Mouse (Mus musculus) heart, postnatal 0 days (tissue): ENCODE measurements around the gene Fmnl1. TPM values are rescaled to one million over a fixed set of nuclear protein-coding genes. Genes with fewer than 3 reads are reported as not detected.

Experiments used
- ATAC-seq: fragments of 200-750 bp; cut with Nextera tagmentation; 2 replicates; pipeline ENCODE4 v1.8.0; 2017; ENCODE audit warnings: low read depth, moderate number of reproducible peaks, moderate library complexity; ENCODE audit not compliant: insufficient read depth
- DNase-seq: peaks from one replicate; pipeline ENCODE4 v3.0.0-alpha.2; 2016; ENCODE audit warnings: low spot score
- H3K27ac ChIP-seq: fragments of 300-500 bp; sonication (generic); 2 replicates; pipeline ENCODE4 v1.5.1; 2014; ENCODE audit warnings: low read depth, mild to moderate bottlenecking
- H3K27me3 ChIP-seq: fragments of 300-500 bp; sonication (generic); 2 replicates; pipeline ENCODE4 v1.6.1; 2014; ENCODE audit warnings: low read length, mixed read lengths; ENCODE audit not compliant: control insufficient read depth, insufficient read depth
- H3K36me3 ChIP-seq: fragments of 300-500 bp; sonication (generic); replicated peaks from 2 replicates; pipeline ENCODE4 v1.6.1; 2014; ENCODE audit warnings: low read length, mixed read lengths; ENCODE audit not compliant: control insufficient read depth, insufficient read depth
- H3K4me1 ChIP-seq: fragments of 300-500 bp; sonication (generic); 2 replicates; pipeline ENCODE4 v1.6.1; 2014; ENCODE audit warnings: antibody characterized with exemption; ENCODE audit not compliant: control insufficient read depth, insufficient read depth
- H3K4me2 ChIP-seq: fragments of 300-500 bp; sonication (generic); 2 replicates; pipeline ENCODE4 v1.6.1; 2014; ENCODE audit warnings: low read depth, mild to moderate bottlenecking, low read length, moderate library complexity
- H3K4me3 ChIP-seq: fragments of 300-500 bp; sonication (generic); 2 replicates; pipeline ENCODE4 v1.5.1; 2014; ENCODE audit warnings: low read depth, low read length
- H3K9ac ChIP-seq: fragments of 300-500 bp; sonication (generic); replicated peaks from 2 replicates; pipeline ENCODE4 v1.6.1; 2014; ENCODE audit warnings: low read depth, low read length, mixed read lengths
- H3K9me3 ChIP-seq: fragments of 300-500 bp; sonication (generic); replicated peaks from 2 replicates; pipeline ENCODE4 v1.6.1; 2016; ENCODE audit warnings: low read length; ENCODE audit not compliant: control insufficient read depth
- CTCF ChIP-seq: IDR thresholded peaks from 2 replicates; pipeline ENCODE4 v1.5.1; 2016; ENCODE audit warnings: antibody characterized with exemption, control low read depth, low read depth
- EP300 ChIP-seq: IDR thresholded peaks from 2 replicates; pipeline ENCODE4 v1.6.1; 2016; ENCODE audit warnings: antibody characterized with exemption, low read depth
- WGBS: fragments of 180-500 bp; shearing (Covaris S2); extraction: QIAGEN DNeasy Blood & Tissue Kit; methylation state at CpG from one replicate; pipeline ENCODE4 v1.1.7; 2014; 5-methylcytosine and 5-hydroxymethylcytosine counted together
- polyA plus RNA-seq: library from polyadenylated mRNA; unstranded; fragments of >200 nt; fragmentation: Nextera tagmentation; extraction: Ambion mirVana; gene quantifications from 2 replicates; pipeline ENCODE4 v1.2.1, GENCODE M21; 2015
- total RNA-seq: library from RNA; depleted of rRNA; stranded (reverse); fragments of >200 nt; gene quantifications from 2 replicates; pipeline ENCODE4 v1.2.3, GENCODE M21; 2014; ENCODE audit warnings: low replicate concordance

The Fmnl1 gene
- total and polyA plus RNA-seq, 2 experiments from 2014 or later, result 1.1 to 2.2 TPM

DNA sequence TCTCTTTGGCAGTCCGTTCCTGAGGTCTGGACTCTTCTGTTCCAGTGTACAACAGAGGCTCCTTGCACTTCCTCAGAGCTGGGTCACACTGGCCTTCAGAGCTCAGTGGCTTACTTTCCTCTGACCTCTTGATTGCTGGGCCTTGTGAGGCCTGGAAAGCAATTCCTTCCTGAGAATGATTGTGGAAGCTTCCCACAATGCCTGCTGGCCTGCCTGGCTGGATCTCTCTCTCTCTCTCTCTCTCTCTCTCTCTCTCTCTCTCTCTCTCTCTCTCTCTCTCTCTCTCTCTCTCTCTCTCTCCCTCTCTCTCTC is 29.0 kb upstream of the Fmnl1 start:
- DNase-seq, result peak; percentile 48
- peaks cover 27% of the 10 kb centered on the region for H3K4me1 ChIP-seq
- 33% methylated on average over 1 of the region's 1 CpGs for WGBS

DNA sequence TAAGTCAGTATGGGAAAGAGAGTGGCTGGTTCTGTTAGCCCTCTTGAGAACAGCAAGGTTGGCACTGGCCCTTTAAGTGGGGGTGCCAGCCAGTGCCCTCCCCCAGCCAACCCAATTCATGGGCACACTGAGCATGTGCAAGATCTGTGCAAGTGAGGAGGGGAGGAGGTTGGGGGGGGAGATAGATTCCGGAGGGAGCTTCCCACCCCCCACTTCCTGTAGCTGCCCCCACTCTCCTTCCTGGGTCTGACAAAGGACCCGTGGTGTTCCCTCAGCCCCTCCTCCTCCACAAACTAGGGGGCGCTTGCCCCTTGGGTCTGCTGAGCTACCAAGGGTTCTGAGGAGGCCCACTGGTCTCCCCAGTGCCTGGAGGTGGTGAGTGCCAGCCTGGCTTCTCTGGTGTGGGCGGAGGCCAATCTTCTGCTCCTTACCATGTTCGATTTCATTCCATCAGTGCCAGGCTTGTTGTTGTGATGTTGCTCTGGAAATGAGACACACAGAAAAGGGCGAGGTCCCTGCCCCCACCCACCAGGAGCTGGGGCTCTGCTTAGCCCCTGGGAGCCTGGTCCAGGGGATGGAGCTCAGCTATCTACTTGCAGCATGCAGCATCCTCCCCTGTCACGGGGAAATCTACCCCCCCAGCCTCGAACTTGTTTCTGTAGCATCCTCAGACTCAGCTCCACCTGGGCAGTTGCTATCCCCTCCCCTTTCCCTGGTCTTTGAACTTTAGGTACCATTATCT is 28.3 kb upstream of the Fmnl1 start:
- DNase-seq (peak; percentile 56), ATAC-seq (peak; percentile 79)
- TF ChIP-seq EP300, result no peak
- TF ChIP-seq CTCF, result no peak
- Histone ChIP-seq H3K27me3 (no peaks in the 10 kb centered on the region), H3K4me1 (peaks cover 27% of the 10 kb centered on the region), H3K9ac (peak overlapping the region; percentile 34; the same call in 1 of the 2 replicates), H3K4me2 (peak overlapping the region; percentile 42), H3K9me3 (no peaks in the 10 kb centered on the region), H3K27ac (peak overlapping the region; percentile 90), H3K4me3 (peak overlapping the region; percentile 14), H3K36me3 (0 out of 2 replicates have a peak, but pooled peaks cover 12% of the 10 kb centered on the region)
- 24% methylated on average over 8 of the region's 8 CpGs for WGBS

More for the DNA sequence above, 29.0 kb upstream of the Fmnl1 start:
- no peak overlapping the region for H3K4me3 ChIP-seq
- 0 out of 2 replicates have a peak, but pooled peaks cover 12% of the 10 kb centered on the region for H3K36me3 ChIP-seq
- peak overlapping the region; percentile 34; the same call in 1 of the 2 replicates for H3K9ac ChIP-seq
- peak overlapping the region; percentile 42 for H3K4me2 ChIP-seq
- no peaks in the 10 kb centered on the region for H3K9me3 ChIP-seq
- peak; percentile 34 for ATAC-seq
- peak overlapping the region; percentile 90 for H3K27ac ChIP-seq
- TF ChIP-seq EP300 (no peak), CTCF (no peak)
- H3K27me3 ChIP-seq, result no peaks in the 10 kb centered on the region

DNA sequence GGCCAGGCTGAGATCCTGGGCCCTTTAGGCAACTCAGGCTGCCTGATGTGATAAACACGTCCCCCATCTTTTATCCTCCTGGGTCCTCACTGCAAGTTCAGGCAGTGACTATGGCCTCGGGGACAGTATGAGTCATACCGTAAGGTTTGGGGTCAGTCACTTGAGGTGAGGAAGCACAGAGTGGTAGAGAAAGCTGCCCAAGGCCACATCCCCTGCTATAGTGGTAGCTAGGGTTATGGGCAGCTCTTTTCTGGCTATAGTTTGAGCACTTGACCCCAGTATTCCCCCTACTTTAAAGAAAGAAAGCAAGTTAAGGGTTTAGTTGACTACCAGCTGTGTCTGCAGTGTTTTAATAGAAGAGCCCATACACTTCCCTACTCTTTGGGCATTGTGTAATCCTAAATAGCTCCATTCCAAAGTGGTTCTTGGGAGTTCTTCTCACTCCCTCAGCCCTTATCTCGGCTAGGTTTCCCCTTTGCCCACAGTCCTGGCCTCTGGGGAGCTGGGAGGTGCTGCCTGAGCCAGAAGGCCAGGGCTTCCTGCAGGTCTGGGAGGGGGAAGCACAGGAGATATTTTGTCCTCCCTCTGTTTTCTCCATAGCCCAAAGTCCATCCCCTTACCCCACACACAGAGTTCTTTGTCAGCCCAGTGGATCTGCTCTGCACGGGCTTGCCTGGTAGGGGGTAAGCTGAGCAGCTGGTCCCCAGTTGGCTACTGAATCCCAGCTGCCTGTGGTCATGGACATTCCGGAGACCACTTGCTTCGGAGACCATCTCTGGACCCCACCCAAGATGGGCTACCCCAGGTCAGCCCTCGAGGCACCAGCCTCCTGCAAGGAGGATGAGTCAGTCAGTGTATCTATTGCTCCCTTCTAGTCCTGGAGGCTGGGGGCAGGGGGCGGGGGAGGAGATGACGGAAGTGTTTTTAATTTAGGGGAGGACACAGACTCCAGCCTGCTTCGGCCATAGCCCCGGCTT is 26.3 kb upstream of the Fmnl1 start:
- Histone ChIP-seq H3K4me1 (peaks cover 27% of the 10 kb centered on the region), H3K9ac (no peak overlapping the region), H3K27ac (peak overlapping the region; percentile 36), H3K4me3 (no peak overlapping the region), H3K36me3 (0 out of 2 replicates have a peak, but pooled peaks cover 4% of the 10 kb centered on the region), H3K4me2 (no peak overlapping the region), H3K27me3 (no peaks in the 10 kb centered on the region), H3K9me3 (no peaks in the 10 kb centered on the region)
- peak; percentile 27 for DNase-seq
- 37% methylated on average over 12 of the region's 12 CpGs for WGBS
- no peak for ATAC-seq
- no peak for TF ChIP-seq CTCF
- no peak for TF ChIP-seq EP300

DNA sequence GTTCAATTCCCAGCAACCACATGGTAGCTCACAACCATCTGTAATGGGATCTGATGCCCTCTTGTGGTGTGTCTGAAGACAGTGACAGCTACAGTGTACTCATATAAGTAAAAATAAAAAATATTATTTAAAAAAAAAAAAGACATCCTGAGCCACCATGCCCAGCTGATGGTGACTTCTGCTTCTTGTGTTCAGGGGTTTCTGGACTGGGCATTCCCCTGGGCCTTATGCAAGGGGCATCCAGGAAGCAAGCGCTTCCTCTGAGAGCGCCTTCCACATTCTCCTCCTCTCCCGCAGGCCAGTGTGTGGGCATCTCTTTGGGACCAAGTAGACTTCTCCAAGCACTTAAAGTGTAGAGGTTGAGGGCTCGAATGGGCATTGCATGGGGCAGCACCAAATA is 24.5 kb upstream of the Fmnl1 start:
- WGBS, result 85% methylated on average over 4 of the region's 4 CpGs
- TF ChIP-seq CTCF (no peak), EP300 (no peak)

DNA sequence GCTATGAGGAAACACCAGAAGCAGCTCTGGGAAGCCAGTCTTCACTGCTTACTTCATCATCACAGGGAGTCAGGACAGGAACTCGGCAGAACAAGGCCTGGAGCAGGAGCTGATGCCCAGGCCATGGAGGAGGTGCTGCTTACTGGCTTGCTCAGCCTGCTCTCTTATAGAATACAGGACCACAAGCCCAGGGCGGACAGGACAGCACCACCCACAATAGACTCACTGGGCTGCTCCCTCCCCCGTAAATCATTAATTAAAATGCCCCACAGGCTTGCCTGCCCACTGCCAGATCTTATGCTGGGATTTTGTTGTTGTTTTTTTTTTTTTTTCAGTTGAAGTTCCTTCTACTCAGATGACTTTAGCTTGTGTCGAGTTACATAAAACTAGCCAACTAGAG is 23.1 kb upstream of the Fmnl1 start:
- ATAC-seq (no peak), DNase-seq (no peak)
- Histone ChIP-seq H3K4me2 (no peak overlapping the region), H3K4me3 (no peak overlapping the region), H3K9ac (no peak overlapping the region), H3K4me1 (peaks cover 7% of the 10 kb centered on the region; the same call in 1 of the 2 replicates), H3K36me3 (no peaks in the 10 kb centered on the region), H3K9me3 (no peaks in the 10 kb centered on the region), H3K27me3 (no peaks in the 10 kb centered on the region), H3K27ac (no peak overlapping the region)
- 62% methylated on average over 4 of the region's 4 CpGs for WGBS
- no peak for TF ChIP-seq CTCF
- no peak for TF ChIP-seq EP300

More for the DNA sequence above, 24.5 kb upstream of the Fmnl1 start:
- H3K9me3 ChIP-seq, result no peaks in the 10 kb centered on the region
- no peak for ATAC-seq
- H3K36me3 ChIP-seq, result no peaks in the 10 kb centered on the region
- no peaks in the 10 kb centered on the region for H3K27me3 ChIP-seq
- H3K4me2 ChIP-seq, result no peak overlapping the region
- no peak overlapping the region for H3K4me3 ChIP-seq
- H3K9ac ChIP-seq, result no peak overlapping the region
- no peak overlapping the region for H3K27ac ChIP-seq
- peaks cover 20% of the 10 kb centered on the region for H3K4me1 ChIP-seq
- no peak for DNase-seq
